Mouse (Mus musculus) embryonic facial prominence, embryonic 14.5 days (tissue): ENCODE measurements around the gene Acer2. TPM values are rescaled to one million over a fixed set of nuclear protein-coding genes. Genes with fewer than 3 reads are reported as not detected.
A peak's percentile ranks its signal among the peaks of the same experiment; 100 is the strongest.

Experiments
- ATAC-seq: fragments of 200-750 bp; cut with Nextera tagmentation; 2 replicates; pipeline ENCODE4 v1.8.0; 2017; ENCODE audit warnings: low read depth, moderate number of reproducible peaks, moderate TSS enrichment
- DNase-seq: peaks from one replicate; pipeline ENCODE4 v3.0.0-alpha.2; 2015; ENCODE audit warnings: low spot score
- H3K27ac ChIP-seq: fragments of 300-500 bp; sonication (generic); replicated peaks from 2 replicates; pipeline ENCODE4 v1.5.1; 2014; ENCODE audit warnings: low read depth, mild to moderate bottlenecking, low read length, moderate library complexity
- H3K27me3 ChIP-seq: fragments of 300-500 bp; sonication (generic); replicated peaks from 2 replicates; pipeline ENCODE4 v1.6.1; 2014; ENCODE audit warnings: low read length; ENCODE audit not compliant: control insufficient read depth, insufficient read depth
- H3K36me3 ChIP-seq: fragments of 300-500 bp; sonication (generic); 2 replicates; pipeline ENCODE4 v1.6.1; 2014; ENCODE audit warnings: low read length, mixed read lengths; ENCODE audit not compliant: control insufficient read depth, insufficient read depth
- H3K4me1 ChIP-seq: fragments of 300-500 bp; sonication (generic); 2 replicates; pipeline ENCODE4 v1.6.1; 2014; ENCODE audit warnings: antibody characterized with exemption, low read length; ENCODE audit not compliant: control insufficient read depth, insufficient read depth
- H3K4me2 ChIP-seq: fragments of 300-500 bp; sonication (generic); 2 replicates; pipeline ENCODE4 v1.6.1; 2014; ENCODE audit warnings: low read depth, mild to moderate bottlenecking, low read length, moderate library complexity, mixed read lengths
- H3K4me3 ChIP-seq: fragments of 300-500 bp; sonication (generic); 2 replicates; pipeline ENCODE4 v1.5.1; 2014; ENCODE audit warnings: low read depth, mild to moderate bottlenecking, low read length
- H3K9ac ChIP-seq: fragments of 300-500 bp; sonication (generic); 2 replicates; pipeline ENCODE4 v1.6.1; 2014; ENCODE audit warnings: low read depth, mild to moderate bottlenecking, low read length, moderate library complexity, mixed read lengths
- H3K9me3 ChIP-seq: fragments of 300-500 bp; sonication (generic); 2 replicates; pipeline ENCODE4 v1.6.1; 2016; ENCODE audit warnings: low read length; ENCODE audit not compliant: control insufficient read depth
- WGBS: fragments of 180-500 bp; shearing (Covaris S2); extraction: QIAGEN DNeasy Blood & Tissue Kit; methylation state at CpG from one replicate; pipeline ENCODE4 v1.1.7; 2014; 5-methylcytosine and 5-hydroxymethylcytosine counted together
- polyA plus RNA-seq: library from polyadenylated mRNA; unstranded; fragments of >200 nt; fragmentation: Nextera tagmentation; extraction: Ambion mirVana; gene quantifications from 2 replicates; pipeline ENCODE4 v1.2.1, GENCODE M21; 2014

The Acer2 gene
- polyA plus RNA-seq, 1 experiment from 2014 or later, result 9.4 TPM

DNA sequence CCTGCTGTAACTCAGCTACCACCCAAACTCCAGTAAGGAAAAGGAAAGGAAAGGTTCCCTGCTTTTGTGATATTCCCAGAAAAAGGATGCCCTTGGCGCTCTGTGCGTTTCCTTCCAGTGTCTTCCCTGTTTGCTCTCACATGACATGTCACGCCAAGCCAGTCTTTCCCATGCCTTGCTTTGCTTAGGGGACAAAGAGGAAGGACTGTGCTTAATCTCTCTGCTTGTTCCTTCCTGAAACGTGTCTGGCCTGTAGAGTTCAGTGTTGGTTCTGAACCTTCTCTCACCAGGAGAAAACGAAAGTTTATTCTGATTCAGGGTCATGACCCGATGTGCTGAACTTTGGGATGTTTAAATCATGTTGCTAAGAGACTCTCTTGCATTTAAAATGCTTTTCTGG is 28.2 kb downstream of the Acer2 start:
- ATAC-seq, result no peak
- WGBS, result 71% methylated on average over 6 of the region's 6 CpGs

DNA sequence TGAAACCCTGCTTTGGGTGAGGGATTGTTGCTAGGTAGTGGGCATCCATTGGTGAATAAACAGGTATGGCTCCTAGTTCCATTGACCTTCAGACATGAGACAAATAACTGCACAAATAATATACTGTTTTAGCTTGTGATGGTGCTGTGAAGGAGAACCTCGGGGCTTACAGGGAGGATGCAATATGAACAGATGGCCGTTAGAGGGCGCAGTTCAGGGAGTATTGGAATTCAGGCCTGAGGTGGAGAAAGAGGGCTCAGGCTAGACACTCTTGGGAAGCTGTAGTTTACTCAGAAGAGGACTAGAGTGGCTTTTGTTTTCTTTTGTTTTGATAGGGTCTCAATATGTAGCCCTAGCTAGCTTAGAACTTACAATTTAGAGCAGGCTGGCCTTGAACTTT is 30.8 kb downstream of the Acer2 start:
- DNase-seq, result no peak
- no peak for ATAC-seq
- 30% methylated on average over 3 of the region's 3 CpGs for WGBS

More for the DNA sequence above, 28.2 kb downstream of the Acer2 start:
- Histone ChIP-seq H3K27me3 (no peaks in the 10 kb centered on the region), H3K27ac (no peak overlapping the region), H3K36me3 (no peaks in the 10 kb centered on the region), H3K9ac (no peak overlapping the region), H3K4me3 (no peak overlapping the region), H3K4me1 (no peaks in the 10 kb centered on the region), H3K9me3 (no peaks in the 10 kb centered on the region), H3K4me2 (no peak overlapping the region)
- no peak for DNase-seq

DNA sequence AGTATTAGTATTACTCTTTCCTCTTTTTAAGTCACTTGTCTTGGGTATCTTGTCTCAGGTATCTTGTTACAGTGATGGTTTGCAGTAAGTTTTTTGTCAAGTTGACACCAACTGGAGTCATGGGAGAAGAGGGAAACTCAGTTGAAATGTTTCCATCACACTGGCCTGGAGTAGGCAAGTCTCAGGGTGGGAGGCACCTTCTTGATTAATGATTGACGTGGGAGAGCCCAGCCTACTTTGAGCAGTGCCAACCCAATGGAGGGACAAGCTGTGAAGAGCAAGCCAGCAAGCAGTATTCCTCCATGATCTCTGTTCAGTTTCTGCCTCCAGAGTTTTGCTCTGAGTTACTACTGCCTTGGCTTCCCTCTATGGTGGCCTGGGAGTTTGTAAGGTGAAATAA is 31.7 kb downstream of the Acer2 start:
- Histone ChIP-seq H3K4me2 (no peak overlapping the region), H3K4me3 (no peak overlapping the region), H3K4me1 (no peaks in the 10 kb centered on the region), H3K27me3 (no peaks in the 10 kb centered on the region), H3K9ac (no peak overlapping the region), H3K36me3 (no peaks in the 10 kb centered on the region), H3K27ac (no peak overlapping the region), H3K9me3 (no peaks in the 10 kb centered on the region)
- 92% methylated on average over 1 of the region's 1 CpGs for WGBS
- DNase-seq (no peak), ATAC-seq (no peak)

More for the DNA sequence above, 30.8 kb downstream of the Acer2 start:
- Histone ChIP-seq H3K4me1 (no peaks in the 10 kb centered on the region), H3K4me2 (no peak overlapping the region), H3K4me3 (no peak overlapping the region), H3K9ac (no peak overlapping the region), H3K27me3 (no peaks in the 10 kb centered on the region), H3K27ac (no peak overlapping the region), H3K9me3 (no peaks in the 10 kb centered on the region), H3K36me3 (no peaks in the 10 kb centered on the region)

DNA sequence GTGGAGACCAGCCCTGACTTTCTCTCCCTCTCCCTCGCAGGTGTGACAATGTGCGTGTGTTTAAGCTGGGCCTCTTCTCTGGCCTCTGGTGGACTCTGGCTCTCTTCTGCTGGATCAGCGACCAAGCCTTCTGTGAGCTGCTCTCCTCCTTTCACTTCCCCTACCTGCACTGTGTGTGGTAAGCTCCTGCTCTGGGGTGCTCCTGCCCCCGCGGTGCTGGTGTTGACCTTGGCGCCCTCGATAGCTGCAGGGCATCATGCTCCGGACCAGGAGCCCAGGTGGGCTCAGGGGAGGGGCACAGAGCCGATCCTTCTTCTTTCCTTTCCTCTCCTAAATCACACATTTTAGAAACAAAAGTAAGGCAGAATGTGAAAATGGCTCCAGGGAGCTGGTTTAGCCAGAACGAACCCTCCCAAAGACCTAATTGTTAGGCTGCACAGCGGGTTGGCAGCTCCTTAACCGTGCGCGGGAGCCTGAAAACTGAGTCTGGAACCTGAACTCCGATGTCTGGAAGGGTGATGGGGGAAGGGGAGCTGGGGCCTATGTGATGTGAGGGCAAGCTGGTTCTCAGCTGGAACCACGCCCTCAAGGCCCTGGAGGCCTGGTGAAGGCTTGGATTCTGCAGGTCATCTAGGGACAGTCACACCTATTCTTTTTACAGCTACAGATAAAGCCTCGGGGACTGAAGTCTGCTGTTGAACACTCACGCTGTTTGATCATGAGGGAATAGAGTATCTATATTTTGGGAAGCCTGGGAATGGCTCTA is 37.6 kb downstream of the Acer2 start:
- Histone ChIP-seq H3K36me3 (no peaks in the 10 kb centered on the region), H3K4me3 (no peak overlapping the region), H3K27me3 (no peaks in the 10 kb centered on the region), H3K27ac (no peak overlapping the region; the same call in 1 of the 2 replicates), H3K9ac (no peak overlapping the region), H3K9me3 (no peaks in the 10 kb centered on the region), H3K4me2 (peak overlapping the region; percentile 33), H3K4me1 (peaks cover 6% of the 10 kb centered on the region)
- ATAC-seq (peak; percentile 53; the same call in 1 of the 2 replicates), DNase-seq (peak; percentile 59)
- 15% methylated on average over 18 of the region's 18 CpGs for WGBS

DNA sequence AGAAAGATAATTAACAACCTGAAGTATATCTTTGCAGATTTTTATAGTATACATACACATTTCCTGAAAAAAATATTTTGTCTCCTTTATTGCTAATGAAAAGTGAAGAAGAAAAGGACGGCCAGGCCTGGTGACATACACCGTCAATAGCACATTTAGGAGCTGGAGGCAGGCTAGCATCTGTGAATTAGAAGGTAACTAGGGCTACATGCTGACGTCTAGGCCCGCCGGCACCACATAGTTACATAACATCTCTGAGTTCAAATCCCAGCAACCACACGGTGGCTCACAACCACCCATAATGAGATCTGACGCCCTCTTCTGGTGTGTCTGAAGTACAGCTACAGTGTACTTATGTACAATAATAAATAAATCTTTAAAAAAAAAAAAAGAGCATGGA is 38.6 kb downstream of the Acer2 start:
- Histone ChIP-seq H3K27me3 (no peaks in the 10 kb centered on the region), H3K4me1 (peaks cover 6% of the 10 kb centered on the region), H3K9me3 (no peaks in the 10 kb centered on the region), H3K36me3 (no peaks in the 10 kb centered on the region), H3K9ac (no peak overlapping the region), H3K4me2 (no peak overlapping the region), H3K4me3 (no peak overlapping the region), H3K27ac (no peak overlapping the region)
- DNase-seq (no peak), ATAC-seq (no peak)
- 77% methylated on average over 7 of the region's 7 CpGs for WGBS

DNA sequence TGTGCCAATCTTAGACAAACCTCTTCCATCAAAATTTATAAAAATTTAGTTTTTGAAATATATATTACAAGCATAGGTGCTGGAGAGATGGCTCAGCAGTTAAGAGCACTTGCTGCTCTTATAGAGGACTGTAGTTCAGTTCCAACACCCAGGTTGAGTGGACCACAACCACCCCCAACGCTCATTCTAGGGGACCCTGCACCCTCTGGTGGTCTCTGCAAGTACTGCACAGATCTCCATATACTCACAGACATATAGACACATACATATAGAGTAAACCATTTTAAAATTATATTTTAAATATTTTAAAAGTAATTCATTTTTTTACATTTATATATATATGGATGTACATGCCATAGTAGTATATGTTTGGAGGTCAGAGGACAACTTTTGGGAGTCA is 41.9 kb downstream of the Acer2 start:
- no peaks in the 10 kb centered on the region for H3K36me3 ChIP-seq
- H3K27ac ChIP-seq, result no peak overlapping the region
- H3K27me3 ChIP-seq, result no peaks in the 10 kb centered on the region
- DNase-seq, result no peak
- H3K9me3 ChIP-seq, result no peaks in the 10 kb centered on the region
- H3K9ac ChIP-seq, result no peak overlapping the region
- H3K4me3 ChIP-seq, result no peak overlapping the region
- no peak for ATAC-seq
- WGBS, result 58% methylated on average over 1 of the region's 1 CpGs
- no peak overlapping the region for H3K4me2 ChIP-seq
- peaks cover 6% of the 10 kb centered on the region for H3K4me1 ChIP-seq

DNA sequence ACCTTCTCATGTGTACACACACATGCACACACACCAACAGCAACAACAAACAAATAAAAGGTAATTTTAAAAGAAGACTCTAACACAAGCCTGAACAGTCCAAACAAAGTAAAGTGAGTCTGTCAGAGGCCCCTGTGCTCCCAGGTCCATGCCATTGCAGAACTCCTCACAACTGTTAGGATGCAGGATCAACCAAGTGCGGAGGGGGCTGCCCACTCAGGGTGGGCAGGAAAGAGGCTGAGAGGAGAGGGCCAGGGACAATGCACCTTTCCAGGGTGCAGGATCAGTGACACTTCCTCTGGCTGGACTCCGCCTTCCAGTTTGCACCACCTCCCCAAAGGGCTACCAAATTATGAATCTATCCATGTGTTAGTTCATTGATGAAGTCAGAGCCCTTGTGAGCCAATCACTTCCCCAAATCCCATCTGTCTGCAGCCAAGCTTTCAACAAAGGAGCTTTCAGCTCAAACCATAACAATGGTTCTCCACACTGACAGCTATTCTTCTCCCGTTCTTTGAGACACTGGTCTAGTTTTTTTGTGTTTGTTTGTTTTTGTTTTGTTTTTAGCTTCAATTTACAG is 49.4 kb downstream of the Acer2 start:
- Histone ChIP-seq H3K4me2 (no peak overlapping the region), H3K9me3 (no peaks in the 10 kb centered on the region), H3K36me3 (no peaks in the 10 kb centered on the region), H3K4me3 (no peak overlapping the region), H3K9ac (no peak overlapping the region), H3K4me1 (no peaks in the 10 kb centered on the region), H3K27me3 (no peaks in the 10 kb centered on the region), H3K27ac (no peak overlapping the region)
- WGBS, result 70% methylated on average over 3 of the region's 3 CpGs
- no peak for DNase-seq
- no peak for ATAC-seq

DNA sequence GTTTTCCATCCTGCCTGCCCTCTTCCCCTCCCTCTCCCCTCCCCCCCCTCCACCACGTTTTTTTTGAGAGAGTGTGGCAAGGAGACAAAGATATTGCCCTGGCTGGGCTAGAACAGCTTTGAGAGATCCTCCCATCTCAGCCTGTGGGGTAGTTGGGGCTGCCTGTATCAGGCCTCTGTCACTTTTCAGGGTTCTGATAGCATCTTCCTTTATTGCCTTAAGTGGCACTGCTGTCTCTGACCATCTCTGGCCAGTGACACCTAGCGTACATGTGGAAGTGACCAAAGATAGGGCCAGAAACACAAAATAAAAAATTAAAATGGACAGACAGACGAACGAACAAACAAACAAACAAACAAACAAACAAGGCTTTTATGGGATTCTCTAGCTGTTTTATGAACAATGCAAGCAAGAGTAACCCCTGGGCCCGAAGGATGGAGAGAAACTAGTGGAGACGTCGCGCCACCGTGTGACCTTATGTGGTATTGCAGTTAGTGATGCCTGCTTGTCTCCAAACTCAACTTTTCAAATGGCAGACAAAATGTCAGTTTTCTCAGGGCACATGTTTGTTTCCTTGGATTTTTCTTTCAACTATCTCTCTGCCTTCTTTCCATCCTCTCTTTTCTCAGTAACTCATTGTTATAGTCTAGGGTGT is 50.7 kb downstream of the Acer2 start:
- 9% methylated on average over 9 of the region's 9 CpGs for WGBS
- no peak overlapping the region for H3K27ac ChIP-seq
- H3K4me3 ChIP-seq, result no peak overlapping the region
- no peak overlapping the region for H3K9ac ChIP-seq
- no peak overlapping the region for H3K4me2 ChIP-seq
- H3K27me3 ChIP-seq, result no peaks in the 10 kb centered on the region
- ATAC-seq (0 out of 2 replicates have a peak, but pooled peaks have one; percentile 34), DNase-seq (peak; percentile 87)
- H3K36me3 ChIP-seq, result no peaks in the 10 kb centered on the region
- no peaks in the 10 kb centered on the region for H3K4me1 ChIP-seq
- H3K9me3 ChIP-seq, result no peaks in the 10 kb centered on the region
